Mouse (Mus musculus) adrenal gland, adult (tissue): ENCODE measurements around the gene Xpo4.
A peak's percentile ranks its signal among the peaks of the same experiment; 100 is the strongest.

Source experiments
- DNase-seq, 2 experiments: peaks; one replicate each; pipeline ENCODE4 v3.0.0; 2022 to 2023; ENCODE audit warnings: low spot score in 1 of 2; ENCODE audit not compliant: inconsistent age in 2 of 2

Gene Xpo4

DNA sequence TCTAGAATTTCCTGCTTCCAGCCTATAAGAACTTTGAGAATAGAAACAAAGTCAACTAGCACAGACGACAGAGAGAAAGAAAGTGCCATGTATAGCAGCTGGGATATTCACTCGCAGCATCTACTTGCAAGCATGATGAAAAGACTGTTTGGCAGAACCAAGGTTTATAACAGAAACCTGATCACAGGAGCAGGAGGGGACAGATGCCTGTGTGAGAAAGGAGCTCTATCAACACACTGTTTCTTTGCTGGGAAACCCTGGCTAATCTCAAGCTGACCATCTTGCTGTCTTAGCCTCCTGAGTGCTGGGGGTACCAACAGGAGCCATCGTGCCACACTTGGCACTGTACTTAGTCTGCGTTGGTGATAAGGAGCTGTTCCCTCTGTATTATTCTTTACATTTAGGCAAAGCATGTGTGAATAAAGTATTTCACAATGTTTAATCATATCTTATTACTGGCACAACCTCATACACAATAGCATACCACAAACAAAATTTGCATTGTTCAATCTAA lies 55.4 kb downstream of the Xpo4 start:
- DNase-seq: no peak

DNA sequence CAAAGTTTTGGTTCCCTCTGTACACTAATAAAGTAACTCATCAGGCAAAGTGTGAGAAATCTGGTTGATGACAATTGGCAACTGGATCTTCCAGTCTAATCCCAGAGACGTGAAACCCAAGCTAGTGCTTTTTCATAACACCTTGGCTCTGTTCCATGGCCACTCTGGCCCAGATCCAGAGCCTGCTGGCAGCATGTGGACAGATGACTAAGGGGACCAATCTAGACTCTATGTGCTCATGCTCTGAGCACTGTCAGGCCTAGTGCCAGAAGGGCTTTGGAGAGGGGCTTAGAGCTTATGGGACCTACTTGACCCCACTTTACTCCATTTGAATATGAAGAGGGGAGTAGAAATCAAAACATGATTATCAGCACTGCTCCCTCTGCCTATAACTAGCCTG lies 57.7 kb downstream of the Xpo4 start:
- peak; percentile 95 to 99 for DNase-seq

DNA sequence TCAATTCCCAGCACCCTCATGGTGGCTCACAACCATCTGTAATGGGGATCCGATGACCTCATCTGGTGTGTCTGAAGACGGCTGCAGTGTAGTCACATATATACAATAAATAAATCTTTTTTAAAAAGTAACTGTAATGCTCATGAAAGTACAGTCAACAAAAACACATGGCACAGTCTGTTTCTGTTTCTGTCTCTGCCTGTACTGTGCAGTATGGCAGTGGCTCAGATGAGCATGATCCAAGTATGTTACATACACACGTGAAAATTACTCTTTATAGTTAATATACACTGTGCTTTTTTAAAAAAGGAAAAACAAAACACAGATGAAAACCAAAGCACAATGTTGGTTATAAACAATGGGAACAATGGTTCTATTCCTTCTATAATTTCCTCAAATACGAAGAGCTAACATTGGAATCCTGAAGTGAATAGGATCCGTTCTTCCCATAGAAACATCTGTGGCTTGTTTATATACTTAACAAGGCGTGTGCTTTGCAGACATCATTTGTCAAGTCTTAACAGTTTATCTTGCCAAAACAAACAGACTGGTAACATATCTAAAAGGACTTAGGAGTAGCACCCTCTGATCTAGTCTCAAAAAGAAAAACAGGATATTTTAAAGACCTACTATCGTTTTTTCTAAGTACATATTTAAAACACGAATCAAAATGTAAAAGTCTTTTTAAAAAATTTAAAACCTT lies 58.4 kb downstream of the Xpo4 start:
- no peak for DNase-seq

DNA sequence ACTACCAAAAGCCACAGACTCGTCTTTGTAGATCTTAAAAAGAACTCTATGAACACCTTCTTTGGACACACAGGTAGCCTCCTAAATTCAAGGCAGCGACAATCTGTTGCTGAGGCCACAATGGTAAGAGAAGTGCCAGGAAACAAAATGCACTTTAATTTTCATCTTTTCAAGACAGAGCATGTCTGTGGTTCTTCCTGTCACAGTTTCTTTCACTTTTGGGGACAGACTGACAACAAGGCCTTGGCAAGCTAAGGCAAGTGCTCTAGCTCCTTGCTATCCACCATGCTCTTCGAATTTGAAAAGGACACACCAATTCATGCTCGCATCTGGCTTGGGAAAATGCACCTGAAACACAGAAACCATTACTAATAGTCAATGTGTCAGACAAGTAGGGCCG lies 72.0 kb downstream of the Xpo4 start:
- DNase-seq: no peak

DNA sequence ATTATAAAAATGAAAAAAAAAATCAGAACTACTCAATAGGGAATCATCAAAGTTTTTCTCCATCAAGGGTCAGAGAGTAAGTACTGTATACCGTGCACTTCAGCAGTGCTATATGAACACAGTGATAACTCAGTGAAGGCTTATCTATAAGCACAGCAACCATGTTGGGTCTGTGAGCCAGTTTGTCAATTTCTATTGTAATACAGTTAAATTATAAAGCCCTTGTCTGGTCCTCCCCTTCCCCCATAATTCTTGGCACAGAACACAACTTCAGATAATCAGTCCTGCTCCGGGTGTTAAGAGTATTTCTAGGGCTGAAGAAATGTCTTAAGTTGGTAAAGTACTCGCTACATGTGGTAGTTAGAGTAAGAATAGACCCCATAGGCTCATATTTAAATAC lies 73.4 kb downstream of the Xpo4 start:
- no peak for DNase-seq

DNA sequence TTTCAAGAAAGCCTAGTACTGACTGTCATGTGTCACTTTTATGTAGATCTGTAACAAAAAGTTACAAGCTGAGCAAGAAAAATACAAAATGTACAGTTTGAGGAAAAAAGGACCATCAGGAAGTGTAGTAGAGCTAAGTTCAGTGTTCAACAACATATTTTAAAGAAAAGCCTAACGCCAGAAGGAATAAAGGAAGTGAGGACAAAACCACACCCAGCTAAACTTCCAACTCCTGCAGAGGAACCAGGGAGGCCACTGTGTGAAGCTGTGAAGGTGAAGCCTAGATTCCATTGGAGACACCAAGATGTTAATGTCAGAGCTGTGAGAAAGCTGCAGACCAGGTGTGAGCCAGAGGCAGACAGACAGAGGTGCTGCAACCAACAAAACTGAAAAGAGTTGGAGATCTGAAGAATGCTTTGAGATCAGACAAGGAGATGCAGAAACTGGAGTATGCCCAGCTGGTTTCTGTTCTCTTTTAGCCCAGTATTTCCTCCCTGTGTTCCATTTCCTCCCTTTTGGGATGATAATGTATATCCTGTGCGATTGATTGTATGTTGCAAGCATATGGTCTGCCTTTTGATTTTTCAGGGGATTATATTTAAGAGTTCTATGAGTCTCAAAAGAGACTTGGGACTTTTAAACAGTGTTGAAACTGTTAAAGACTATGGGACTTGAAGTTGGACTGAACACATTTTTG lies 88.7 kb downstream of the Xpo4 start:
- DNase-seq: no peak

DNA sequence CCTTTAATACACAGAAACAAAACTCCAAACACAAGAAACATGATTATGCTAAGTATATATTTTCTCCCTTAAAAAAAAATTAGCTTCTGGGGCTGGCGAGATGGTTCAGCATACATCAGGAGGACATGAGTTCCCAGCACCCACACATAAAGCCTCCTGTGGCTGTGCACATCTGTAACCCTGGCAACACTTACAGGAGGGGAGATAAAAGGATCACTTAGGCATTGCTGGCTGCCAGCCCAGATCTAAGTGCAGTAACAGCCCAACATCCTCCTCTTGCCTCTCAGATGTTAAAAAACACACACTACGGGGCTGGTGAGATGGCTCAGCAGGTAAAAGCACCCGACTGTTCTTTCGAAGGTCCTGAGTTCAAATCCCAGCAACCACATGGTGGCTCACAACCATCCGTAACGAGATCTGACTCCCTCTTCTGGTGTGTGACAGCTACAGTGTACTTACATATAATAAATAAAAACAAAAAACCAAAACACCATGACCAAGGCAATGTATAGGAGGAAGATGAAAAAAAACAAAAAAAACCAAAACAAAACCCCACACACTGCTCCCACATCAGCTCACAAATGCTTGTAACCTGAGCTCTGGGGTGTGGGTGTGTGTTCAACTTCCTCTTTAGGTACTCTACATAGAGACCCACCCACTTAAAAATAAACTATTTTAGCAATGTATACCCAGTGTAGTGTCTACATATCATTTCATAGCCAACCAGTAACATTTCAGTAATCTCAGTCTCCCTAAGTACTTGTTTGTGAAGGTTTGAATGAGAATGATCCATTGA lies 90.2 kb downstream of the Xpo4 start:
- no peak for DNase-seq

DNA sequence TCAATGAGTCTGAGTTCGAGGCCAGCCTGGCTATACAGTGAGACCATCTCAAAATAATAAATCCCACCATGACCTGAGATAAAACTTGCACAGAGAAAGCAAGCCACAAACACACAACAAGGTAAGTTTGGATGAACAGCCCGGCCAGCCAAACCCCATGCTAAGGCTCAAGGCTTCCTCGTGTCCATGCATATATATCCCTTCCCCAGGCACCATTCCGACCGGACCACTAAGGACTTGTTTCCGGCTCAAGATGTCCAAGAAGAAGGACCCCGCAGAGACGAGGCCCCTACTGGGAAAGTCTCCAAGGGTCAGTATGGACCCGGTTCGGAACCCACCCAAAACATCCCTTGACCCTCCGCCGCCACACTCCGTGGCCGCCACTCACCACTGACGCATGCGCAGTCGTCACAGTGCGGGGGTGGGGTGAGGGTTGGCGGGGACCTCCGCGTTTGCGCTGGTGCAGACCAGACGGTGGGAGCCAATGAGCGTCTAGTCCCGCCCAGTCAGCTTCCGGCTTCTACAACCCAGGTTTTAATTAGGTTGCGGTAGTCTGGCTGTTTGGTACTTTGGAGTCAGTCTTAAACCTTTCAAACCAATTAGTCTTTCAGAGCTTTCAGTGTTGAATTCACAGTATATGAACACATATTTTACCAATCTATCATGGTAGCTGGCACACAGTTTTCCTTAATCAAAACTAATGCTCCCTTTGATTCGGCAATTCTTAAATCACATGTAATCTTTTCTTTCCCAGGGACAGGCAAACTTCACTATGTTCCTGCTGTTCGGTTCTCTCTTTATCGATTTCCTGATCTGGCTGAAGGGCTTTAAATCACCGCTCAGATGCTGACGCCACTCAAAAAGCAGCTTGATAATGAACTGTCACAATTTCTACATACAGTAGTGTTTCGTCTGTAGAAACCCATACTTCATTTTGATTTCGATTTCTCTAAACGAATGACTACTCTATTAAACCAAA lies 93.8 kb downstream of the Xpo4 start, which contains the start of gene Eef1akmt1:
TSS of gene Eef1akmt1 (minus strand) at position 458 of the 979 bp plus-strand sequence.
- DNase-seq: peak; percentile 97 to 99

DNA sequence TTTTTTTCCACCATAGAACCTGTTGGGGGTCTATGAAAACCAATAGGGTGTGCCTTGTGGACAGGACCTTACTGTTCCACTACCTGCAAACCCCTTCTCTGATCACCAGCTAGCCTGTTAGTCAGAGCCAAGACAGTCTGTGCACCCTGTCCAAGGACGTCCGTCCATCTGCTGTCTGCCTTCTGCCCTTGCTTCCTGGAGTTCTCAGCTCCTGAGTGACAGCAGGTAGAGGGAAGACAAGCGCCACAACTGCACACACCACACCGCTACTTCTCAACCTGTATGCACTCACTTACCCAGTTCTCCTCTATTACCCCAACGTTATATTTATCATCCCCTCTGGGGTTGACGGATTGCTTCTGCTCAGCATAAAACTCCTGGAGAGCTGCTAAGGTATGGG lies 99.6 kb downstream of the Xpo4 start:
- no peak for DNase-seq

DNA sequence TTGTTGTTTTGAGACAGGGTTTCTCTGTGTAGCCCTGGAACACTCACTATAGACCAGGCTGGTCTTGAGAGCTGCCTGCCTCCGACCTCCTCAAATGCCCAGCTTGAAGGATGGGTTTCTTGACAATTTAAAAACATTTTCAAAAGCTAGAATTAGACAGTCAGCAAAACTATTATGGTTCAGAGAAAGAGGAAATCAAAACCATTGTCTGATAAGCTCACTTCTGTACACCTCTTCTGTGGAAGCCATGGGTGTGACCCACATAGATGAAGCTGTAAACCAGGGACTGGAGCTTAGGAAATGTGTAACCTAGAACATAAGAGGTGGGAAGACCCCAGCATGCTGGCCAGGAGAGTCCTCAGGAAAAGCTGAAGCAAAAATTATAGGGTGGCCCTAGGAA lies 108.3 kb downstream of the Xpo4 start:
- DNase-seq: no peak

DNA sequence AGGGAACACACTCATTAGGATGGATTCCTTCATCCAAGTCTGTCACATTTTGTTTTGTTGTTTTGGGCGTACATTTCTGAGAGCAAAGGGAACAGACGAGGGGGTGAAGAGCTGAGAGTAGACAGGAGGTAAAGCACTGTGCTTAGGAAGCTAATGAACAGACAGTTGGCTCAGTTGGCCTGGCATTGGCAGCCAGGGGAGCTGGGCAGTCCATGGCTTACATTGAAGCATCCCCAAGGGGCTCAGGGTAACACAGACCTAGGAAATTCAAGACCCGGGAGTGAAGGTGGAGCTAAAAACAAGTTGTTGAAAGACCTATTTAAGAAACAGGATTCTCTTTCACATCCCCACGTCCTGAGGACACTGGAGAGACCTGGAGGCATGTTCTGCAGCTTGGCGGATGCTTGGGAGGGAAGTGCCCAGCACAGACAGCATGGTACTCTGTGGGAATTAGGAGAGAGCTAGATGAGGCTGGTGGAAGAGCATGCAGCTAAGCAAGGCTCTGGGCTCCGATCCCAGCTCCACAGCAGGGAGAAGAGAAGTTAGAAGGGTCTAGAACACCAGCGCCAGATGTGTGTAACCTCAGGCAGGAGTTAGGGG lies 109.7 kb downstream of the Xpo4 start:
- DNase-seq: no peak

DNA sequence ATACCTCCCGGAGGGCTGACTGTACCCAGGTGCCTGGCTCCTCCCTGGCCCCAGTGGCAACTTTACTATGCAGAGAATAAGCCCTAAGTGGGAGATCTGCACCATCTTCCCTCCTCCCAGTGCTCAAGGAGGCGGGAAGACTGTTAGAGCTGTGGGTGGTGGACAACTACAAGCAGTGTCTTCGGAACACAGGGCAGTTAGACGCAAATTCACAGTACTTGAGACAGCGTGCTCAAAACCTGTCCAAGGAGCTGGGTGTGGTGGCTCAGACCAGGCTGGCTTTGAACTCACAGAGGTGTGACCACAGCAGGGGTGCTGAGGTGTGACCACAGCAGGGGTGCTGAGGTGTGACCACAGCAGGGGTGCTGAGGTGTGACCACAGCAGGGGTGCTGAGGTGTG lies 110.8 kb downstream of the Xpo4 start:
- DNase-seq: no peak

DNA sequence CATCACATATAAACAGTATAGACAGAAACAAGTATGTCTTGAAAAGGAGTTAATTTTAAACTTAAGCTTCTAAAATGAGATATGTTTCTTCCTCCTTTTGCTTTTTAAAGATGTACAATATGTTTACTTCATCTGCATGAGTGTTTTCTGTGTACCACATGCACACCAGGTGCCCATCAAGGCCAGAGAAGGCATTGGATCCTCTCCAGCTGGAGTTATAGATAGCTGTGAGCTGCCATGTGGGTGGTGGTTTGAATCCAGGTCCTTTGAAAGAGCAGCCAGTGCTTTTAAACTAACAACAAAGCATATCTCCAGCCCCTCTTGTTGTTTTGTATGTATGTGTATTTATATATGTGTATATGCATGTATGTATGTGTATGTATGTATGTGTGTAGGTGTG lies 112.3 kb downstream of the Xpo4 start:
- DNase-seq: no peak

DNA sequence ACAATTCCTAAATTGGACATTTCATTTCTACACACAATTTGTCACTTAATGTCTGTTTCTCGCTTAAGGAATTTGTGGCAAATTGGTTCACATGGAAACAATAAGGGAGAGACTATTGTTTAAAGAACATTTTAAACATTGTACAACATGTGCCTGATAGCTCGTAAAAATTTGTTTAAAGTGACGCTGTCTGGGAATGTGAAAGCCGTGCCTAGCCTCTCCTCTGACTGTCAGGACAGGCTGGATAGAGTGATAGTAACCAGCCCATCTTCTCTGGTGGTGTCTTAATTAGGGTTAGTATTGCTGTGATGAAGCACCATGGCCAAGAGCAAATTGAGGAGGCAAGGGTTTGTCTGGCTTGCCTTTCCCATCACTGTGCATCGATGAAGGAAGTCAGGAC lies 118.2 kb downstream of the Xpo4 start:
- no peak for DNase-seq

DNA sequence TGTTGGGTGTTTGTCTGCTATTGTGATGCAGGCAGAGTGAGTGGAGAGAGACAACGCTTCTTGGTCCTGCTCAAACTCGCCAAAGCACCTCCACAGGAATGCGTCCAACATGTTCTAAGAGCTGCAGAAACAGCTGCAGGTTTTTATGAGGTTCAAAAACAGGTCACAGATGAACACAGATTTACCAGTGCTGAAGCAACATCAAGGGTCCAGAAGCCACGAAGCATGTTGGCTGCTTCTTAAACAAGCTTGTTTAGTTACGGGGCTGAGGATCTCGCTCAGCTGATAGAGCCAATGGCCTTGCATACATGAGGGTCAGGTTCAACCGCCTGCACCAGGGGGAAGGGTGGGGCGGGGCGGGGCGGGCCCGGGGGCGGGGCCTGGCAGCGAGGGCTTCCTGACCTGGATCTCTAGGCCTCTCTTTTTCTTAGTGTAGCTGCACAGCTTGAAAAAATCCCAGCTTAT lies 118.6 kb downstream of the Xpo4 start:
- no peak for DNase-seq

DNA sequence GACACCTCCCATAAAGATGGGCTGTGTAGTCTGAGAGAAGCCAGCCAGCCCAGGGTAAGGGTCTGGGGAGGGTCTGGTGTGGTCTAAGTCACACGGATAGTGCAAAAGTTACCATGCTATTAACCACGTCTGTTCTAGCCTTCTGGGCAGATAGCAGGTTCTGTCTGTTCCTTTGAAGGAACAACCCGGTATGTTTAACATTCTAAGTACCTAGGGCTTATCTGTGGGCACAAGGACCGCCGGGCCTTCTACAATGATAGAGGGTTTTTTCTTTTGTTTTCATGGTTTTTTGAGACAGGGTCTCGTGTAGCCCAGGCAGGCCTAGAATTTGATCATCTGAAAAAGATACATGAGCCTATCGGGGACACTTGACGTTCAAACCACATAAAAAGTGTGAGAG lies 119.1 kb downstream of the Xpo4 start:
- DNase-seq: no peak

DNA sequence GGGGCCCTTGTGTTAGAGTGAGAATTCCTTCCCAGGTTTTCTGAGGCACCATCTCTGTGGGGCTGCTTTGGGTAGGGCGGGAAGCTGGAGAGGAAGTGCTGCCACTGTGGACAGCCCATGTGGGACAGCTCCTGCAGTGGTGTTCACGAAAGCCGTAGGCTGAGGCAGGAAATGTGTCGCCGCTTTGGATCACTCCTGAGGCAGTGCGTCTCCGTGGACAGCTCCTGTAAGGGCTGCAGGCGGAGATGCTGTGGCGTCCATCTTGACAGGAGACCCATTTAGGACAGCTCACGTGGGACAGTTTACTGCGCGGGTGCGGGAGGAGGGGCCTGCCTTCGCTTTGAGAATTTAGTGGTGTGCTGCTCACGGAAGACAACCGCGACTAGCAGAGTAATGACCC lies 119.7 kb downstream of the Xpo4 start:
- DNase-seq: no peak

DNA sequence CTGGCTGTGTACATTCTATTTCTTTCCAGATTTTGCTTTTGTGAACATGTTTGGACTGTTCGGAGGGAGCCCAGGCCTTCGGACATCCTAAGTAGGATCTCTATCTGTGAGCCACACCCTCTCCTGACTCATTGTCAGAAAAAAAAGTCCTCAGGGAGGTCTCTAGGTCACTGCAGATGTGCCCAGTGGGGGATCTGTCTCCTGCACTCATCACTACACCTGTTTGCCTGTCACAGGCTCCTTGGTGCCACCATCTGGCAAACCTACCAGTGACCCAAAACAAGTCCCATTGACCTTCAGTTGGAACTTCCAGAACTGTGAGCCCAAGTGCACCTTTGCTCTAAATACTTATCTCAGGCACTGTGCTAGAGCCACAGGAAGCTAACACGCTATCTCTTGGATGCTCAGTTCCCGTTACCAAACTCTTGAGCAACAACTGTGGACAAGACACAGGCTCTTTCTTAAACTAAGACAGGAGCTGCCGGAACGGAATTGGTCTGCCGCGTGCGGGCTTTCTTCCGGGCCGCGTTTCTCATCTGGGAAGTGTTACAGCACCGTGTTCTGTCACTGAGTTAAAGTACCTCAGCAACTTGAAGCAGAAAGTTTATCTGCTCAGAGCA lies 121.7 kb downstream of the Xpo4 start:
- no peak for DNase-seq

DNA sequence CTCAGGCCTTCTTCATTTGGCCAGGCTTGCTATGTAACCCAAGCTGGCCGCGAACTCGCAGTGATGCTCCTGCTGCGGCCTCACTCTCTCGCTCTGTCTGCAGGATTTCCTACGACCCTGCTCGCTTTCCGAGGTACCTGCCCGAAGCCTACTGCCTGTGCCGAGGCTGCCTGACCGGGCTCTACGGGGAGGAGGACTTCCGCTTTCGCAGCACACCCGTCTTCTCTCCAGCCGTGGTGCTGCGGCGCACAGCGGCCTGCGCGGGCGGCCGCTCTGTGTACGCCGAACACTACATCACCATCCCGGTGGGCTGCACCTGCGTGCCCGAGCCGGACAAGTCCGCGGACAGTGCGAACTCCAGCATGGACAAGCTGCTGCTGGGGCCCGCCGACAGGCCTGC lies 123.0 kb downstream of the Xpo4 start:
- no peak for DNase-seq

DNA sequence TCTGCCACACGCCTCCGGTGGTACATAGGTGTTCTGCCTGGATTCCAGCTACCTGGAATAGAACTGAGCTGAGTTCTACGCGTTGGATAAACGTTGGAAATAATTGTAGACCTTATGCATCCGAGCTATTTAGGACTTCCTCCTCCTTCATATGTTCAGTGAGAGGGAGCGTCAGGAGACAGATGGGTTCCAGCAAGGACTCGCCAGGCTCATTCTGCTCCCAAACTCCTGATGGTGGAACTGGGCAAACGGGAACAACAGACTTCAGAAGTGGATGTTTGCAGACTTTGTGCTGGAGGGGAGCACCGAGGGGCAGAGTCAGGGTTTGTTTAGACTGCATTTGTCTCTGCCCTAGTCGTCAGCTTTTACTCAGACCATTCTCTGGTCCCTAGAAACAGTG lies 124.5 kb downstream of the Xpo4 start:
- DNase-seq: no peak
